19 mouse cellular contexts compared by ENCODE assay signal in genomic region chr6:55187827-55188226, GRCm38 (mm10). TPM values are rescaled to one million over a fixed set of nuclear protein-coding genes. Genes with fewer than 3 reads are reported as not detected.
A peak's percentile ranks its signal among the peaks of the same experiment; 100 is the strongest.
DNase-seq lines count a peak whose midpoint lies in the region; TF ChIP-seq lines count a peak whose summit lies in the region.
"Not testable (repeated sequence)": the region's sequence is repeated elsewhere in the genome, so short reads cannot be mapped to it uniquely, and the experiment has no call there.
"Had no signal": no experiment of that assay in that cellular context is flagged by ENCODE, and none has a peak within 500 bp of the region (broad histone marks: within the 10 kb centered on the region; RNA-seq: fewer than 3 reads in every experiment).

No protein-coding gene starts in this region.

- 87% methylated on average over 17 of the region's 17 CpGs for WGBS in kidney, adult 2 months
- 74% methylated on average over 17 of the region's 17 CpGs for WGBS in liver, adult 2 months

- DNase-seq in R1 (ENCODE audit: low read depth, low spot score): peak; percentile 10
- DNase-seq in heart, adult 11 months: peak; percentile 79
- peak; percentile 45 for DNase-seq in kidney, adult 2 months
- DNase-seq in kidney, adult 9 months: peak; percentile 54
- DNase-seq in liver, adult 2 months (ENCODE audit: extremely low read depth, low read depth, low spot score): peak; percentile 83

- not testable (repeated sequence) for H3ac ChIP-seq in myocyte (ENCODE audit: control insufficient read depth, insufficient read length)

- peaks cover 14% of the 10 kb centered on the region; the same call in 1 of the 2 replicates for H3K4me1 ChIP-seq in kidney, adult 2 months (ENCODE audit: control insufficient read depth, insufficient read depth, low read length)
- peaks cover 23% of the 10 kb centered on the region for H3K4me1 ChIP-seq in liver, adult 2 months (ENCODE audit: control insufficient read depth, insufficient read depth, low read length)

- not testable (repeated sequence) for H3K4me2 ChIP-seq in myocyte (ENCODE audit: low read depth)

- TF ChIP-seq POLR2A in kidney, adult 2 months (IDR thresholded peaks at IDR 0.05; ENCODE audit: low read depth, low read length); liver, adult 2 months (IDR thresholded peaks at IDR 0.05; ENCODE audit: extremely low read depth, insufficient read depth, low read length); myocyte (IDR thresholded peaks at IDR 0.05; ENCODE audit: insufficient read length, low read depth): not testable (repeated sequence)

- TF ChIP-seq CTCF in kidney, adult 2 months (conservative IDR thresholded peaks at IDR 0.05; ENCODE audit: insufficient read depth, insufficient read length, low read depth, low read length); liver, adult 2 months (IDR thresholded peaks at IDR 0.05; ENCODE audit: low read depth, low read length): not testable (repeated sequence)

- not testable (repeated sequence) for H3K9ac ChIP-seq in liver, adult 2 months (ENCODE audit: low read depth, low read length)

- peak overlapping the region; percentile 50; the same call in 1 of the 2 replicates for H3K27ac ChIP-seq in kidney, adult 2 months (ENCODE audit: insufficient read depth, low read depth, low read length)
- H3K27ac ChIP-seq in liver, adult 2 months (replicated peaks; ENCODE audit: insufficient read depth, low read depth, low read length): not testable (repeated sequence)

- H3K27me3 ChIP-seq in kidney, adult 2 months (replicated peaks; ENCODE audit: control insufficient read depth, insufficient read depth, low read length); liver, adult 2 months (ENCODE audit: control insufficient read depth, insufficient read depth, low read length); myocyte (ENCODE audit: control insufficient read depth, insufficient read depth, insufficient read length): not testable (repeated sequence)

- H3K36me3 ChIP-seq in kidney, adult 2 months (ENCODE audit: control insufficient read depth, insufficient read depth, low read length); liver, adult 2 months (ENCODE audit: control insufficient read depth, insufficient read depth, low read length); myocyte (ENCODE audit: control insufficient read depth, insufficient read depth): not testable (repeated sequence)

- not testable (repeated sequence) for H3K79me2 ChIP-seq in liver, adult 2 months (ENCODE audit: control insufficient read depth, insufficient read depth, low read length); myocyte (ENCODE audit: control insufficient read depth, insufficient read depth)

- not testable (repeated sequence) for H3K4me3 ChIP-seq in kidney, adult 2 months (ENCODE audit: insufficient read depth, low read depth, low read length); liver, adult 2 months (ENCODE audit: insufficient read depth, low read depth, low read length); myocyte

TF ChIP-seq in myocyte, 11 proteins besides CTCF, POLR2A, EP300 and RAD21:
- peak; percentile 81 for TF ChIP-seq REST (IDR thresholded peaks at IDR 0.05; ENCODE audit: insufficient read depth, insufficient read length)

RNA-seq across cellular contexts. Expression of gene Inmt, which starts 13.0 kb away (rescaled TPM):
- polyA plus RNA-seq in kidney, adult 2 months (2012; rRNA removed): 27.0 and 30.3 TPM in 2 replicates
- total RNA-seq in liver, adult 2 months (2014; rRNA removed): 2,150 and 2,435 TPM in 2 replicates
- 370 and 421 TPM in 2 replicates for polyA plus RNA-seq in liver, adult 2 months (2012; rRNA removed)
- polyA plus RNA-seq in myocyte (2012; fragmentation: generic; extraction: Trizol): not detected
- total RNA-seq: CH12.LX, ES-E14, G1E had no signal
- polyA plus RNA-seq: activated CD4-positive, CD25-positive, alpha-beta regulatory T cell, adult 4 months; brain, embryonic 14.5 days; C2C12; CD4-positive, CD25-positive, alpha-beta regulatory T cell, adult 4 months; G1E had no signal

RNA-seq across cellular contexts. Expression of gene Mindy4, which starts 15.4 kb away (rescaled TPM):
- 14.3 and 14.6 TPM in 2 replicates for polyA plus RNA-seq in kidney, adult 2 months (2012; rRNA removed)
- 4.1 and 7.7 TPM in 2 replicates for total RNA-seq in liver, adult 2 months (2014; rRNA removed)
- 3.3 and 4.3 TPM in 2 replicates for polyA plus RNA-seq in liver, adult 2 months (2012; rRNA removed)
- 5.0 TPM for polyA plus RNA-seq in myocyte (2012; fragmentation: generic; extraction: Trizol)
- total RNA-seq: CH12.LX had no signal
- polyA plus RNA-seq: G1E had no signal

RNA-seq across cellular contexts. Expression of gene Crhr2, which starts 55.0 kb away (rescaled TPM):
- polyA plus RNA-seq in kidney, adult 2 months (2012; rRNA removed): 0.98 and 1.5 TPM in 2 replicates
- total RNA-seq in liver, adult 2 months (2014; rRNA removed): 0.09 and 0.13 TPM in 2 replicates
- 0.64 and 1.2 TPM in 2 replicates for polyA plus RNA-seq in liver, adult 2 months (2012; rRNA removed)
- not detected for polyA plus RNA-seq in myocyte (2012; fragmentation: generic; extraction: Trizol)
- total RNA-seq: adrenal gland, adult 2 months; adrenal gland, postnatal 14 days; adrenal gland, postnatal 25 days; adrenal gland, postnatal 36 days; CH12.LX; MEL had no signal
- polyA plus RNA-seq: activated CD4-positive, CD25-positive, alpha-beta regulatory T cell, adult 4 months; CD4-positive, CD25-positive, alpha-beta regulatory T cell, adult 4 months; G1E; Patski had no signal

Comparison
In these comparisons a context has a peak if more than half of its experiments do, and no peak if none do; other contexts are left out.
1. DNase-seq: peak in every context shown above with its lines; median percentile 83 in liver, adult 2 months; 79 in heart, adult 11 months; 54 in kidney, adult 9 months; 45 in kidney, adult 2 months; 10 in R1.
2. RNA of gene Inmt, which starts 13.0 kb away (polyA plus RNA-seq): 370 to 421 TPM in liver, adult 2 months and 27.0 to 30.3 TPM in kidney, adult 2 months; not detected in myocyte (single experiment); every median in the first group is over 10 times any median in the second.